Mouse (Mus musculus): ENCODE results near the gene Kcns1. TPM values are rescaled to one million over a fixed set of nuclear protein-coding genes. Genes with fewer than 3 reads are reported as not detected.
"Not testable (repeated sequence)": the region's sequence is repeated elsewhere in the genome, so short reads cannot be mapped to it uniquely, and the experiment has no call there.

The Kcns1 gene
- under 1 TPM; 0.46 to 0.67 TPM for total RNA-seq (2021)
- long read RNA-seq, experiment 1, result 0 reads
- long read RNA-seq, experiment 2, partial matches to known transcripts, result 0 of 2 reads
- long read RNA-seq, experiment 2, other reads (novel, unspliced or antisense), result 2 of 2 reads

DNA sequence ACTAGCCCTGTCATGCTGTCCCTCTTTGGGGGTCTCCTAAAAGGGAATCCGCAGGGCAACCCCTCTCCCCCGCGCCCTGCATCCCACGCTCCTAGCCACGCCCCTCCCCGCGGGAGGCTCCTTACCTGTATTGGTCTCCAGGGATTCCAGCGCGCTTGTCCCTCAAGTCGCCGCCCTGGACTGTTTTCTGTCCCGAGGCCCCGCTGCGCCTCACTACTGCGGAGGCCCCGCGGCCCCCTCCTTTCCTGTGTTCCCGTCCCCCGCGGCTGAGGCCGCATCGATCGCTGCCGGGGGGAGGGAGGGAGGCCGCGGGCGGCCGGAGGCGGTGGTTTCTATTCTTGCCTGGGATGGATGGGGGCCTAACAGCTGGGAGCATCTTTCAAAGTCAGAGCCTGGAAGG, at the start of gene Kcns1:
Gene Kcns1, minus strand, starts transcription at position 212 of the 400 bp plus-strand sequence.
- no peak for DNase-seq
- intact Hi-C loops (cut with DNase I), result no loop called here

DNA sequence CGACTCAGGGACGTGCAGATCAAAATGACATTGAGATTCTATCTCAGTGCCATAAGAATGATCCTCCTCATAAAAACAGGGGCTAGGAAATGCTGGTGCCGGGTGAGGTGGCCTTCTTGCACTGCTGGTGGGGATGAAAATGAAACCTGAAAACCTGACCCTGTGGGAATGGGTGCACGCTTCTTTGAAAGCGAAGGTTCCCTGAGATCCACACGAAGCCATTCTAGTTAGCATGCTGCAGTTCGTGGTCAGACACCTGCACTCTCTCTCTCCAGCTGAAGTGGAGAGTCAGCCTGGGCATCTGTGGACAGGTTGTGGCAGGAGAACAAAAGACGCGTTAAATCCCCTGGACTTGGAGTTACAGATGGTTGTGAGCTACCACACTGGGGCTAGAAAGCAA, 48.4 kb upstream of the Kcns1 start:
- intact Hi-C loops (cut with DNase I), result no loop called here

DNA sequence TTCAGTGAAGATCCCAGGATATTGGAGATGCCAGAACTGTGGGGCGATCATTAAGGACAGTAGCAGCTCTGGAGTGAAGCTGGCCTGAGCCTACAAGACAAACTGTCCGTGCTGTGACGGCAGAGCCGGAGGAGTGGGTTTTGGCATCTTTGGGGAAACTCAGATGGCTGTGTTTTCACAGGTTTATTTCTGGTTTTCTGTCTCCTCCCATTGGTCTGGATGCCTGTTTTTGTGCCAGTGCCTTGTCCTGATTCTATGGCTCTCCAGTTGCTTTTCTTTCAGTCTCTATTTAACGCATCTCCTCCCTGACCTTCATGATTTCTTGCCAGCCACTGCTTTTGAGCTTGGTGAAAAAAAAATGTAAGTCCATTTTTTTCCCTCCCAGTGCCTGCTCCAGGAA, 41.8 kb upstream of the Kcns1 start:
- intact Hi-C loops (cut with DNase I), result no loop called here

More for the DNA sequence above, 48.4 kb upstream of the Kcns1 start:
- no peak for DNase-seq

DNA sequence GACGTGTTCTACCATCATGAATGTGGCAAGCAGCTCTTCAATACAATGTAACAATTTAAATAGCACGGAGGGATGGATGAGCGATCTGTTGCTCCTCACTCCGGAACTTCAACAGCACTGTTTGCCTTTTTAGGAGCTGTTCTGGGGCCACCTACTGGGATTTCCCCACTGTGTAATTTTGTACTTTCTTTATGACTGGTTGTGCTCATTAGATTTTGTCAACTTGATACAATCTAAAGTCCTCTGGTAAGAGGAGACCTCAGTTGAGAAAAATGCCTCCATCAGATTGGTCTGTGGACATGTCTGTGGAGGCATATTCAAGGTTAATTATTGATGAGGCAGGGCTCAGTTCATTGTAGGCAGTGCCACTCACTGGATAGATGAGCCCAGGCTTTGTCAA, 40.0 kb upstream of the Kcns1 start:
- intact Hi-C loops (cut with DNase I), result no loop called here

More for the DNA sequence above, 41.8 kb upstream of the Kcns1 start:
- no peak for DNase-seq

DNA sequence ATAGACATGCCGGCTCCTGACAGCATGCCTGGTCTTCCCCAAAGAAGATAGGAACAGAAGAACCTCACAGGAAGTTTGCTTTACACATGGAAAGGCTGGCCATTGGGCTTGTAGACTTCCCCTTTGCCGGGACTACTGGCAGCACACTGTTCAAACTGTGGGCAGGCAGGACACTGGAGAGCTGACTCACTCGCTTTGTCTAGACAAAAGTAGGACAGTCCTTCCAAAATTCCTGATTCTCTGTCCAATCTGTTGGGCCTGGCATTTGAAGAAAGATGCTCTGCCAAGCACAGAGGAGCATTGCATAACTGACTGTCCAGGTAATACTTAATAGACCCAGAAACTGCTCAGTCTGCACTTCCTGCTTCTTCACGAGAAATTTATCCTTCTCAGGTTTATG, 35.8 kb upstream of the Kcns1 start:
- no peak for DNase-seq
- intact Hi-C loops (cut with DNase I), result no loop called here

More for the DNA sequence above, 40.0 kb upstream of the Kcns1 start:
- DNase-seq, result no peak

DNA sequence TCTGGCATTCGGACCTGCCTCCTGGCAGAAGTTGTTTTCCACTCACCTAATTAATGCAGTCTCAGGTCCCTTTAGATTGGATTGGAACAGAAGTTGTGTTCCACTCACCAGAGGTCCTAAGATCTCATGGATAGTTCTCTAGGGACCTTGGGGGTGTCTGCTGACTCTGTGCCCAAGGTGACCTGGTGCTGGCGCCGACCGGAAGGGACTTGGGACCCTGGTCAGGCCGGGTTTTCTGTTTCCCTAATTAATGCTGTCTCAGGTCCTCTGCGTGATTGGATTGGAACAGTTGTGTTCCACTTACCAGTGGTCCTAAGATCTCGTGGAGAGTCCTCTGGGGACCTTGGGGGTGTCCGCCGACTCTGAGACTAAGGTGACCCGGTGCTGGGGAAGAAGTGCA, 35.1 kb upstream of the Kcns1 start:
- intact Hi-C loops (cut with DNase I); DNase-seq: not testable (repeated sequence)

DNA sequence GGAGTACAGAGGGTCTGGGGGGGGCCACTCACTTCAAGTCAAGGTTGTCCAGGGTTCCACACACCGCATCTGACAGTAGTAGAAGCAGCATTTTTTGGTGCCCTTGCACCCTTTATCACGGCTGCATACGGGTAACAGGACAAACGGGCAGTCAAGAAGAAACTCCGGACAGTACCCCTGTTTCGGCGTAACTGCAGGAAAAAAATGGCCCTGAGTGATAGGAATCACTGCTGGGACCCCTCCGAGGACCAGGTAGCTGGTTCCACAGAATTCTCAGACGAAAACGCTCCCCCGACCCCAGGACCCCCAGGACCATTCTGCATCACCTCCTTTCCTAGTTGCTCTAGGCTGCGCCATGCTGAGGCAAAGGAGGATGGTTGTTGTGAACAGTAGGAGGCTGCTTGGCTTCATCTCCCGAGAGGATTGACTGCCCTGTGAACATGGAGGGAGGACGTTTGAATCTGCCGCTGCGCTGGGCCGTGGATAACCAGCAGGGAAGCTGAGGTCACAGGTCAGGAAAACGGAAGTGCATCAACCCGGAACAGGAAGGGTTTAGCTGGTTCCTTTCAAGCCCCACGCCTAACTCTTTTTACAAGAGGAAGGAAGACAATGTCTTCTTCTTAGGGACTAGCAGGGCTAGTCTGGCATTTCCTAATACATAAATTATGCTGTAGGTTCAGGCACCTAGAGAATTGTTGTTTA, 28.9 kb upstream of the Kcns1 start, which contains the start of gene Wfdc15a:
Gene Wfdc15a, minus strand, starts transcription at position 505 of the 702 bp plus-strand sequence.
- DNase-seq, result no peak
- intact Hi-C loops (cut with DNase I), result no loop called here

DNA sequence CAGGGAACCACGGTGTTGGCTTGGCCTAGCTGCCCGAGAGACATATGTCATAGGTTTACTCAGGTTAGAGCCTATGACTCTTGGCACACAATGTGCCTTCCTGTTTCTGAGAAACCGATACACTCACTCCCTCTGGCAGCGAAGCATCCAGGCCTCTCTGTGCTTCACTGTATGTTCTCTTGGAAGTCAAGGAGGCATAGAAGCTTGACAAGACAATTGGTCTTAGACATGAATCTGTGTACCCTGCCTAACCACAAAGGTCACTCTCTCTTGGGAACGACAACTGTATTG, 25.7 kb upstream of the Kcns1 start:
- no peak for DNase-seq
- intact Hi-C loops (cut with DNase I), result no loop called here

DNA sequence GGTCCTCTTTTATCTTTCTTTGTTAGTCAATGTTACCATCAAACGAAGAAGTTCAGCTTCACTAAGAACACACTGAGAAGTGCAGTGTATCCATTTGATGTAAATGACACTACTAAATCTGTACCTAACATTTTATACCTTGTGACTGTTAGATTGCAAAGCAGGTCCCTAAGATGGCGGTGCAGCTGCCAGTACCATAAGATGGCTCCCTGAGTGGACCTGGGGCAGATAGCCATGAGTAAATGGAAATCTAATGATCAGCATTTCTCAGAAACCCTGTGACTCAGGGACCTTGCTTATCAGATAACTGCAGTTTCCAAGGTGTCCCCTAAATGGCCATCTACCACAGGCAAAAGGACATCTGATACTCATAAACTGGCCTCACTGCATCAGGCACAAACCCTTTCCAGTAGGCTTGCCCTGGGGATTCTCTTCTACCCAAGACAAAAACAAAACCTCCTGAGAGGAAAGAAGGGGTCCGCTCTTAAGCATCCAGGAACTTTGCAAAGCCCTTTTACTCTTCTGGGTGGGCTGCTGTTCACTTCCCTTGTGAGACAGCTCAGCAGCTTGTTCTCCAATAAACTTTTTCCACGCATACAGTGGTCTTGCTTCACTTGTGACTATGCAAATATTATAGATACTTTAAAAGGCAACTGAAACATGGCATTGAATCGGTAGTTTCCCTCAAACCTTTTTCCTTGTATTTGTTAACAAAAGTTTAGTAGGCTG, 25.2 kb upstream of the Kcns1 start:
- intact Hi-C loops (cut with DNase I), result no loop called here
- DNase-seq, result no peak

DNA sequence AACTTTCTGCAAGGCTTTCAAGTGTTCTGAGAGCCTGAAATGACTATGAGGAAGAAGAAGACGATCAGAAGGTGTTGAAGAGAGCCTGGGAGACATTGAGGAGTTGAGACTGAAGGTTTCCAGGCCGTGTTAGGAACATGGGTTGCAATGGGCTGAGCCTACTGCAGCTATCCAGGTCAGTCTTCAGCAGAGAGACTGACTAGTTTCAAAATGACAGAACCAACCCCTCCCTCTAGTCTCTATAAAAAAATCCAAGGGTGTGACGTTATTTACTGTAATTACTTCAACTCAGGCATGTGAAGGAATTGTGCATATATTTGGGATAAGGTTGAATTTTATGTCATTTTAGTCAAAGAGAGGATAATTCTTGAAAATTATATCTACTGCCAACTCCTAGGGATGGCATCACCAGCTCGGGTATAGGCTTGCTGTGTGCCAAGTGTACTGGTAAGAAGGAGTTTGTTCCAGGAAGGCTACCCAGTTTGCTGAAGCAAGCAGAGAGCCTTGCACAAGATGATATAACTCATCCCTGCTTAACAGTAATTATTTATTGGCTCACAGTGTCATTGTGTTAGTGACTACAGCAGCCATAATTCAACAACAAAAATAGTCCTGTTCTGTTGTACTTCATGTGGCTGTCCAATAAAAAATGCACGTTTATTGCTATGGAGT, 24.2 kb upstream of the Kcns1 start:
- no peak for DNase-seq
- intact Hi-C loops (cut with DNase I), result no loop called here

DNA sequence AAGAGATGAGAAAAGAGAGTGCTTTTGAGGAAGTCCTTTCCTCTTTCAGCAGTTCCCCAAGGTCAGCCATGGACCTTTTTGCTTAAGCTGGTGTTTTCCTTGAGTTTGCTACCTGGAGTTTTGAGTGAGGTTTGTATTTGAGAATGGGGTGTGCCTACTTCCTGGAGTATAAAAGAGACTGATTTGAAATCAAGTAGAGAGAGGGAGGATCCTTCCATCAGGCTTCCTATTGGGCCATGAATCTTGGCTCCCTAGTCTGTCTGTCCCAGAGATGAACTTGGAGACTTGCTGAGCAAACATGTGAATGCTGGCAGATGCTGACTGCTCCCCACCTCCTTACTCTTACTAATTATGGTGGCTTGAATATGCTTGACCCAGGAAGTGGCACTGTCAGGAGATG, 21.4 kb upstream of the Kcns1 start:
- intact Hi-C loops (cut with DNase I), result no loop called here
- no peak for DNase-seq

DNA sequence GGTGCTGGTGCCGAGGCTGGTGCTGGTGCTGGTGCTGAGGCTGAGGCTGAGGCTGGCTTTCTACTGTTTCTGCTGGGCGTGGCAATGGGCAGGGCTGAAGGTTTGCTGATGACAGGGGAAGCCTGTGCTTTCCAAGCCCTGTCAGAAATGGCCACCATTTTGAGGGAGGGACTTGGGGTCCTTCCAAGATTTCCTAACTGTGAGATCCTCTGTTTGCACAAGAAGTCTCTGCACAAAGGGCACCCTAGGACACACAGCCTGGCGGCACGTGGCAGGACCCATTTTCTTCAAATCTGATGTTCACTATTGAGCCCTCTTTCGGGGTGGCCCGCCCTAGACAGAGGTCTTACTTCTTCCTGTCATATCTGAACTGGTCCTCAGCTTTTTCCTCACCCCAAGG, 19.7 kb upstream of the Kcns1 start, which contains the start of gene Wfdc12:
Gene Wfdc12, minus strand, starts transcription at position 33 of the 400 bp plus-strand sequence.
- no peak for DNase-seq
- intact Hi-C loops (cut with DNase I), result no loop called here

DNA sequence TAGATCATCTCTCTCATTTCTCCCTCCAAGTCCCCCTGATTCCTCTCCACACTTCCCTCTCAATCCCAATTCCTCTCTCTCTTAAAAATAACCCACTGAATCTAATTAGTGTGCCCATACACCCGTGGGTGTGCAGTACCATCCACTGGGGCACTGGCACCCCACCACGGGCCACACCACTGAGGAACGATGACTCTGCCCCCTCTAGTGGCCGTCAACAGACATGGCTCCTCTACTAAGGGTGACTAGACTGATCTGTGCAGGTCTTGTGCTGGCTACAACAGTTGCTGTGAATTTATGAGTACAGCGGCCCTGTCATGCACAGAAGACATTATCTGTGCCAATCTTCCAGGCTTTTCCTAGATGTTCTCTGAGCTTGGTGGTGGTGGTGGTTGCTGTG, 17.8 kb upstream of the Kcns1 start:
- no peak for DNase-seq
- intact Hi-C loops (cut with DNase I), result loop anchor here (2.0 kb wide), 1 partner anchor 54 kb away; no protein-coding TSS in a partner anchor

DNA sequence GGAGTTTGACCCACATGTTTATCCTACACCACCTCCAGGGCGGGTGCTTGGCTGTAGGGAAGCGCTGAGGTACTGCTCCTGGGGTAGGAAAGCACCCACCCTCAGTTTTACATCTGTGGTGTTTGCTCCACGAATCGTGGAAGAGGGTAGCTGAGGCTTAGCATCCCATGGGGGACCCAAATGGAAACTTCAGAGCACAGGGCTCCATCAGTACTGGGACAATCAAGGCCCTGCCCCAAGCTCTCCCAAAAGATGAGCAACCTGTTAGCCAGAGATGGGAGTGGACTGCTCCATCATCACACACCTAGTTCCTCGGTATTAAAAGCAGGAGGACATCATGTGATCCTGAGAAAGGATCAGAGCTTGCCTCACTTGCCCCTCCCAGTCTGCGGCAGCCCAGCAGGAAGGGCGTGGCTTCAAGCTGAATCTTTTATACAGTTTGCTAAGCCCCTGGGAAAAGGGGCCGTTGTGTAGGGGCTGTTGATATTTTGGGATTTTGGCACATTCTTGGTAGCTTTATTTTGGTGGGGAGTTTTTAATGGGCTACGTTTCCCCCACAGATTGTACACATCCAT, 13.3 kb upstream of the Kcns1 start:
- intact Hi-C loops (cut with DNase I), result no loop called here
- no peak for DNase-seq

DNA sequence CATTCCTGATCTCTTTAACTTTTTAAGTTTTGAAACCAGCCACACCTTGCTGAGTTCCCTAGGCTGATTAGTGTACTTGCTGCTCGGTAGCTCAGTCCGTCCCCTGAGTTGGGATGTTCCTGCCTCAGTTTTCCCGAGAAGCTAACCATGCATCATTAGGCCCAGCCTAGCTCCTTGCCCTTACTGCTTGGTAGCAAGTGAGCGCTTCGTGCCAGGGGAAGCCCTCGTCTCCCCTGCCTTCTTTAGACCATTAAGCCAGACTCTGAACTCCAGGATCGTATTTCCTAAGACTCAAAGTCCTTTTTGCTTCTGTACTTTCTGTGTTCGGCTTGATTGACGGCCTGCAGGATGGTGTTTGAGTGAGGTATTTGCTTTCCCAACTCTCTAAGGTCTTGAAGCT, 12.4 kb upstream of the Kcns1 start:
- intact Hi-C loops (cut with DNase I), result no loop called here
- DNase-seq, result no peak

DNA sequence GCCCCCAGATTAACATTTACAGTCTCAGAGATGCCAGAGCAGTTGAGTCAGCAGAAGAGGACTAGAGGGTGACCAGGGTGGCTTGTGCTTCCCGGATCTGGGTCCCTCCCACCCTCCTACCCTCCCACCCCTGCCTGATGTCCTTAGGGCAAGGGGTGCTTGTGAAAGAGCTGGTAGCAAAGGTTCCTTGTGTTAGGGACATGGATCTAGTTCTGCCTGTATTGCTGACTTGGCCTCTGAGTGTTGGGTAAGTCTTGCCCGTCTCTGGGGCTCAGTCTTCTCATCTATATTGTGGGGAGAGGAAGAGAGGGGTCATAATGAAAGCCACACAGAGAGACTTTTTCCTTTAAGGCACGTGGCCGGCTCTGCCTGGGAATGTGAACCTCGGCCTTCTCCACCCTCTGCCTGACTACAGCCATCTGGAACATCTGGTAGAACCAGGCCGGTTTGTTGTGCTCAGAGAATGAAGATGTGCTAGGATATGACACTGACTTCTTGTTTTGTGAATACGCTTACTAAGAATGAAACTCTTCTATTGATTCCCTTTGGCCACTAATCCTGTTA, 11.9 kb upstream of the Kcns1 start, which contains the start of gene Wfdc5:
Gene Wfdc5, minus strand, starts transcription at position 51 of the 564 bp plus-strand sequence.
- intact Hi-C loops (cut with DNase I), result no loop called here
- no peak for DNase-seq

DNA sequence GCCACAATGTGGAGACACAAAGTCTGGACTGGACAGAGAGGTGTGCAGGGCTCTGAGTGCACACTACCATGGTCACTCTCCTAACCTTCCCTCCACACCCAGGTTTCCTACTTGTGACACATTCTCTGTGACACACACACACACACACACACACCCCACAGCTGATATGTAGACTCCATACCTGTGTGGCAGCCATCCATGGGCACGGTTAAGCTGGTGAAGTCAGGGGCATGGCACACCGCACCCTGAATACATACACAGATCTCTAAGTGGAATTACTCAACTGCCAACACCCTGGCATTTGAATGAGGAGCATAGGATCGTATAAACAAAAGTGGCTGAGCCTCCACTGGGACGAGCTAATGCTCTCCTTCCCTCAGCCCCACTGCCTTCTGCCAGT, 9.9 kb upstream of the Kcns1 start:
- intact Hi-C loops (cut with DNase I), result loop anchor here (2.0 kb wide), 1 partner anchor 44 kb away; no protein-coding TSS in a partner anchor
- DNase-seq, result no peak

DNA sequence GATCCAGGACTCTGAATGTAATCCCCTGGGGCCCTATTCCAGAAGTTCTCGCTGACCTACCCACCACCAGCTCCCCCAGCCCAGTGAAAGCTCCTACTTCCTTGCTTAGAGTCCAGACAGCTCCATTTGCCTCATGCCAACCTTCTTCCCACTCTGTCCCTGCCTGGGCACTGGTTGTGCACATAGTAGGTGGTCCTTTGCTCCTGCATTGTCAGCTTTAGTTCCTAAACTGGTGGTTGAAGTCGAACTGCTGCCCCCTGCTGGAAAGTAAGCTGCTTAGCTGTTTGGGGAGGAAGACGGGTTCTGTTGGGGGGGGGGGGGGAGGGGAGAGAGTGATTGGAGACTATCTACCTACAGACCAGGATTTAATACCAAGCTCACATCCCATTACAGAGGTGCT, 9.2 kb upstream of the Kcns1 start:
- no peak for DNase-seq
- intact Hi-C loops (cut with DNase I), result loop anchor here (2.0 kb wide), 1 partner anchor 43 kb away; no protein-coding TSS in a partner anchor

DNA sequence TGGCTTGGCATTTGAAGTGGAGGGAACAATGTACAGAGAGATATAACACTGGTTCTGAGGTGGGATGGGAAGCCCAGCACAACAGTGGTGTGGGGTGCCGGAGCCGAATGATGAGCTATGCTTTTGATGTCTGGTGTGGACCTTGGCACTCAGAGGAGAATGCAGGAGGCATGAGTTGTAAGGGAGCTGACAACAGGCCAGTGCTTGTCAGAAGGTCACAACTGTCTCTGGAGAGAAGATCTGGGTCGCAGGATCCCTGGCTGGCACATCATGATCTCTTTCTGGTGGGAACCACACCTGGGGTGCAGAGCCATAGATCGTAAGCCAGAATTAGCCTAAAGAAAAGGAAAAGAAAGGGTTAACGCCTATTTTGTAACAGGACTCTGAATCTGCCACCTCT, 6.9 kb upstream of the Kcns1 start:
- intact Hi-C loops (cut with DNase I), result no loop called here
- no peak for DNase-seq

DNA sequence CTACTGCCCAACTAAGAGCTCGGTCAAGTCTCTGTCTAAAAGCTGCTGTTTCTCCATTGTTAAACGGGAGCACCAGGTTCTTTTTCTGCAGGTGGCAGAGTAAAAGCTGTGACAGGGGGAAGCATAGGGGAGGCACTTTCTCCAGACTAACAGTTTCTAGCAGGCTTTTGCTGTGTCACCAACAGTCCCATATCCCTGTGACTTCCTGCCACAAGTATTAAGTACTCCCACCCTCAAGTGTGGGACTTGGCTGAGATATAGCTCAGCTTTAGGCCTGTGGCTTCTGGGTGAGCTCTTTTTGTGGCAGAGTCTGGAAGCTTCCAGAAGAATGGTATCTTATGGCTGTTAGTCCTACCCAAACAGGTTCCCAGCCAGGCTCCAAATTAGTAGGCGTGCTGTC, 4.9 kb upstream of the Kcns1 start:
- DNase-seq, result no peak
- intact Hi-C loops (cut with DNase I), result no loop called here

Measured in gastrocnemius, postnatal 36 days (tissue).